Mouse (Mus musculus) left cerebral cortex, postnatal 14 days (tissue): ENCODE data around the gene Ccdc22. TPM values are rescaled to one million over a fixed set of nuclear protein-coding genes. Genes with fewer than 3 reads are reported as not detected.

ENCODE experiments used
- DNase-seq, 2 experiments: peaks; one replicate each; pipeline ENCODE4 v3.0.0; 2021 to 2022; ENCODE audit warnings: low spot score in 2 of 2, mixed read lengths in 1 of 2
- intact Hi-C: fragments of 180-260 bp; cut with DNase I; formaldehyde crosslinking; loops from one replicate; pipeline ENCODE4 v1.15.1; 2025
- long read RNA-seq, 2 experiments: library from polyadenylated mRNA; stranded (forward); transcript quantifications; one replicate each; pipeline ENCODE4 v2.0.0; 2021
- total RNA-seq, 2 experiments: library from RNA; stranded (reverse); gene quantifications; 2 replicates each; pipeline ENCODE4 v1.2.3; 2021

Gene Ccdc22
- 10 to 100 TPM; 26.2 to 26.3 TPM for total RNA-seq
- long read RNA-seq, experiment 1, transcript Ccdc22-201 (17 exons, 2,353 nt) = major isoform, 44 of 54 reads
- long read RNA-seq, experiment 1, partial matches to known transcripts = 1 of 54 reads
- long read RNA-seq, experiment 1, other reads (novel, unspliced or antisense) = 9 of 54 reads
- long read RNA-seq, experiment 2, transcript Ccdc22-201 (17 exons, 2,353 nt) = major isoform, 33 of 34 reads
- long read RNA-seq, experiment 2, partial matches to known transcripts = 0 of 34 reads
- long read RNA-seq, experiment 2, other reads (novel, unspliced or antisense) = 0 of 34 reads

- intact Hi-C loops = no loop called here
- DNase-seq = peak; percentile 81 to 86
Observed at GRCm38 (mm10) chrX:7604879-7605574, at the start of gene Ccdc22. Ccdc22 (minus strand) TSS chrX:7605517.

GRCm38 (mm10) chrX:7648671-7649304 is 43.5 kb upstream of the Ccdc22 start:
- intact Hi-C loops = loop anchor here (10.0 kb wide), 1 partner anchor 224 kb away; no protein-coding TSS in a partner anchor

GRCm38 (mm10) chrX:7645349-7645748 is 40.0 kb upstream of the Ccdc22 start:
- peak; percentile 83 to 88 for DNase-seq
- intact Hi-C loops = loop anchor here (2.0 to 10.0 kb wide), 2 partner anchors 173 to 221 kb away; no protein-coding TSS in a partner anchor

More at GRCm38 (mm10) chrX:7648671-7649304, 43.5 kb upstream of the Ccdc22 start:
- DNase-seq = peak; percentile 58 to 66

GRCm38 (mm10) chrX:7640785-7641184 is 35.5 kb upstream of the Ccdc22 start:
- intact Hi-C loops = loop anchor here (5.0 to 10.0 kb wide), 2 partner anchors 68 to 216 kb away; partner anchors contain the start of genes Foxp3 and Ppp1r3f
- no peak for DNase-seq

GRCm38 (mm10) chrX:7639536-7640325 is 34.4 kb upstream of the Ccdc22 start:
- intact Hi-C loops = loop anchor here (5.0 to 10.0 kb wide), 2 partner anchors 67 to 215 kb away; partner anchors contain the start of genes Foxp3 and Ppp1r3f
- DNase-seq = peak in 1 of 2 experiments; percentile 47

- intact Hi-C loops = no loop called here
- peak; percentile 89 to 91 for DNase-seq
Observed at GRCm38 (mm10) chrX:7638401-7639091, 33.2 kb upstream of the Ccdc22 start, which contains the start of gene Syp. Syp (plus strand) TSS chrX:7638471.

- DNase-seq = peak; percentile 49 to 64
- intact Hi-C loops = no loop called here
Observed at GRCm38 (mm10) chrX:7635101-7635500, 29.8 kb upstream of the Ccdc22 start.

GRCm38 (mm10) chrX:7632560-7632959 is 27.2 kb upstream of the Ccdc22 start:
- no peak for DNase-seq
- intact Hi-C loops = no loop called here

- no peak for DNase-seq
- intact Hi-C loops = no loop called here
Observed at GRCm38 (mm10) chrX:7617889-7618551, 12.7 kb upstream of the Ccdc22 start.

- intact Hi-C loops = no loop called here
- DNase-seq = peak; percentile 7 to 28
Observed at GRCm38 (mm10) chrX:7610536-7611258, 5.4 kb upstream of the Ccdc22 start.

- intact Hi-C loops = no loop called here
- no peak for DNase-seq
Observed at GRCm38 (mm10) chrX:7610035-7610434, 4.7 kb upstream of the Ccdc22 start.

- DNase-seq = no peak
- intact Hi-C loops = no loop called here
Observed at GRCm38 (mm10) chrX:7606783-7607182, 1.5 kb upstream of the Ccdc22 start, which contains the start of gene Cacna1f. Cacna1f (plus strand) TSS chrX:7607083.

GRCm38 (mm10) chrX:7605575-7605941 is 241 bp upstream of the Ccdc22 start:
- intact Hi-C loops = no loop called here

GRCm38 (mm10) chrX:7604004-7604403 is 1.3 kb downstream of the Ccdc22 start:
- no peak for DNase-seq
- intact Hi-C loops = no loop called here

More at GRCm38 (mm10) chrX:7605575-7605941, 241 bp upstream of the Ccdc22 start:
- DNase-seq = no peak

- peak; percentile 27 to 42 for DNase-seq
- intact Hi-C loops = no loop called here
Observed at GRCm38 (mm10) chrX:7595371-7595770, 9.9 kb downstream of the Ccdc22 start.

- intact Hi-C loops = no loop called here
- DNase-seq = no peak
Observed at GRCm38 (mm10) chrX:7586356-7586755, 19.0 kb downstream of the Ccdc22 start.

GRCm38 (mm10) chrX:7583881-7584280 is 21.4 kb downstream of the Ccdc22 start:
- intact Hi-C loops = no loop called here
- no peak for DNase-seq
